Mouse (Mus musculus) spleen, adult 12 weeks (tissue): ENCODE measurements around the gene Mpv17l2.

Source experiments
- DNase-seq: peaks from one replicate; pipeline ENCODE4 v3.0.0; 2022; ENCODE audit warnings: low spot score

Mpv17l2 gene

GRCm38 (mm10) chr8:70760775-70761406, at the start of gene Mpv17l2:
TSS of gene Mpv17l2 (minus strand) at chr8:70760946.
- DNase-seq, result peak; percentile 92

- DNase-seq, result no peak
Observed at GRCm38 (mm10) chr8:70808955-70809701, 48.4 kb upstream of the Mpv17l2 start.

- DNase-seq, result no peak
Observed at GRCm38 (mm10) chr8:70808239-70808638, 47.5 kb upstream of the Mpv17l2 start, which contains the start of gene Il12rb1. TSS of gene Il12rb1 (plus strand) at chr8:70808449.

GRCm38 (mm10) chr8:70807304-70807703, 46.6 kb upstream of the Mpv17l2 start:
- no peak for DNase-seq

- no peak for DNase-seq
Observed at GRCm38 (mm10) chr8:70806541-70806940, 45.8 kb upstream of the Mpv17l2 start.

- peak; percentile 65 for DNase-seq
Observed at GRCm38 (mm10) chr8:70804481-70805206, 43.9 kb upstream of the Mpv17l2 start, which contains the start of gene Mast3. TSS of gene Mast3 (minus strand) at chr8:70805054.

GRCm38 (mm10) chr8:70803761-70804480, 43.2 kb upstream of the Mpv17l2 start:
- DNase-seq, result peak; percentile 49

- DNase-seq, result no peak
Observed at GRCm38 (mm10) chr8:70802786-70803510, 42.2 kb upstream of the Mpv17l2 start.

- no peak for DNase-seq
Observed at GRCm38 (mm10) chr8:70801830-70802229, 41.1 kb upstream of the Mpv17l2 start.

GRCm38 (mm10) chr8:70801156-70801555, 40.4 kb upstream of the Mpv17l2 start:
- no peak for DNase-seq

GRCm38 (mm10) chr8:70800648-70801047, 39.9 kb upstream of the Mpv17l2 start:
- DNase-seq, result no peak

GRCm38 (mm10) chr8:70798281-70798680, 37.5 kb upstream of the Mpv17l2 start:
- DNase-seq, result no peak

- DNase-seq, result peak; percentile 80
Observed at GRCm38 (mm10) chr8:70797081-70798070, 36.6 kb upstream of the Mpv17l2 start.

- no peak for DNase-seq
Observed at GRCm38 (mm10) chr8:70796403-70797080, 35.8 kb upstream of the Mpv17l2 start.

- DNase-seq, result no peak
Observed at GRCm38 (mm10) chr8:70795370-70795769, 34.6 kb upstream of the Mpv17l2 start.

GRCm38 (mm10) chr8:70794215-70794614, 33.5 kb upstream of the Mpv17l2 start:
- DNase-seq, result no peak

GRCm38 (mm10) chr8:70792700-70793099, 32.0 kb upstream of the Mpv17l2 start:
- DNase-seq, result no peak

- DNase-seq, result peak; percentile 94
Observed at GRCm38 (mm10) chr8:70791975-70792691, 31.4 kb upstream of the Mpv17l2 start.

- DNase-seq, result peak; percentile 52
Observed at GRCm38 (mm10) chr8:70791294-70791701, 30.6 kb upstream of the Mpv17l2 start.
